In the genomic region with DNA sequence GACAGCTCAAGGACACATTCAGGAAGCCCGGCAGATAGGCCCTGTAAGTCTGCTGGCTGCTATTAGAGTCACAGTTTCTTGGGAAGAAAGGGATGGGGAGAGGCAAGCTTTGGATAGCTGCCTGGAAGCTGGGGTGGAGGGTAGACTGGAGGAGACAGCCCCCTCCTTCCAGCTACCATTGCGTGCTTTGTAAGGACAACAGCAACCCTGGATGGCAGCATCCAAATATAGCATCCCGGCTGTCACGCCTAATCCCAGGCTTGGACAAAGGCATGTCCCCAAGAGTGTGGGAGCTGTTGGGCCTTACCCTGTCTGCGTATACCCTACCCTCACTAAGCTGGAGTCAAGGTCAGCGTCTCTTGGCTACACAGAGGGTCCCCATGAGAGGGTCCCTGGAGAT, we compare ENCODE assay signal across 10 mouse cellular contexts. TPM values are rescaled to one million over a fixed set of nuclear protein-coding genes. Genes with fewer than 3 reads are reported as not detected.
DNase-seq lines count a peak whose midpoint lies in the region; ATAC-seq and TF ChIP-seq lines count a peak whose summit lies in the region.
"Had no signal": no experiment of that assay in that cellular context is flagged by ENCODE, and none has a peak within 500 bp of the region (broad histone marks: within the 10 kb centered on the region; RNA-seq: fewer than 3 reads in every experiment).

No protein-coding gene starts in this region.

- peak in 1 of 2 experiments; percentile 77 for DNase-seq in layer of hippocampus, adult 2 months (ENCODE audit: low spot score in 2 of 2)
- DNase-seq in layer of hippocampus, adult 9-10 months (ENCODE audit: low spot score), result no peak
- DNase-seq in cerebellum, postnatal 14 days, result peak; percentile 42 to 56
- DNase-seq in heart, adult 9 months (ENCODE audit: low spot score in 2 of 2), result peak; percentile 67
- DNase-seq in kidney, adult 9 months, result no peak
- no peak for DNase-seq in adrenal gland, adult (ENCODE audit: inconsistent age in 2 of 2, low spot score in 1 of 2)
- DNase-seq in adrenal gland, adult 8-10 months, result no peak
- DNase-seq: liver, embryonic 13.5 days had no signal

- TF ChIP-seq CTCF in layer of hippocampus, adult 2 months (conservative IDR thresholded peaks at IDR 0.05), result no peak

- H3K27ac ChIP-seq in layer of hippocampus, adult 2 months, result peak overlapping the region; percentile 98
- H3K27ac ChIP-seq in midbrain, embryonic 16.5 days (ENCODE audit: low read length), result peak overlapping the region; percentile 83
- H3K27ac ChIP-seq: liver, embryonic 13.5 days; stomach, embryonic 15.5 days had no signal

- no peaks in the 10 kb centered on the region for H3K27me3 ChIP-seq in midbrain, embryonic 16.5 days (ENCODE audit: control insufficient read depth, insufficient read depth, low read depth, low read length)
- H3K27me3 ChIP-seq: liver, embryonic 13.5 days; stomach, embryonic 15.5 days had no signal

- no peak overlapping the region for H3K4me3 ChIP-seq in layer of hippocampus, adult 2 months
- no peak overlapping the region for H3K4me3 ChIP-seq in midbrain, embryonic 16.5 days (ENCODE audit: low read depth, low read length)
- H3K4me3 ChIP-seq: liver, embryonic 13.5 days; stomach, embryonic 15.5 days had no signal

- no peaks in the 10 kb centered on the region for H3K36me3 ChIP-seq in midbrain, embryonic 16.5 days (ENCODE audit: control insufficient read depth, insufficient read depth, low read length)
- H3K36me3 ChIP-seq: liver, embryonic 13.5 days; stomach, embryonic 15.5 days had no signal

- no peak overlapping the region for H3K4me2 ChIP-seq in midbrain, embryonic 16.5 days (ENCODE audit: low read length)
- H3K4me2 ChIP-seq: liver, embryonic 13.5 days; stomach, embryonic 15.5 days had no signal

- WGBS in midbrain, embryonic 16.5 days, result 73% methylated on average over 6 of the region's 6 CpGs

- no peaks in the 10 kb centered on the region for H3K9me3 ChIP-seq in midbrain, embryonic 16.5 days (replicated peaks; ENCODE audit: control insufficient read depth, low read length, poor library complexity, severe bottlenecking)
- H3K9me3 ChIP-seq: liver, embryonic 13.5 days; stomach, embryonic 15.5 days had no signal

- peaks cover 4% of the 10 kb centered on the region; the same call in 1 of the 2 replicates for H3K4me1 ChIP-seq in midbrain, embryonic 16.5 days (ENCODE audit: control insufficient read depth, insufficient read depth, low read length)
- H3K4me1 ChIP-seq: liver, embryonic 13.5 days; stomach, embryonic 15.5 days had no signal

- 0 out of 2 replicates have a peak overlapping the region, but pooled peaks have one; percentile 10 for H3K9ac ChIP-seq in midbrain, embryonic 16.5 days (ENCODE audit: low read depth, low read length)
- H3K9ac ChIP-seq: liver, embryonic 13.5 days; stomach, embryonic 15.5 days had no signal

- ATAC-seq in midbrain, embryonic 16.5 days, result peak; percentile 73

RNA-seq across cellular contexts. Expression of gene Ramp1, which starts 29.7 kb away (rescaled TPM):
- 10 to 100 TPM; 57.2 to 61.5 TPM for total RNA-seq in layer of hippocampus, adult 2 months (2021)
- 6.7 and 14.0 TPM in 2 replicates for polyA plus RNA-seq in midbrain, embryonic 16.5 days (2015; fragmentation: Nextera tagmentation; extraction: Ambion mirVana)
- total RNA-seq in adrenal gland, adult 8-10 months (2022), result 10 to 100 TPM in 2 of 4 experiments, 1 to 10 TPM in 2; 7.6 to 11.6 (median 10.0) TPM

RNA-seq across cellular contexts. Expression of gene Ube2f, which starts 40.8 kb away (rescaled TPM):
- 10 to 100 TPM; 44.9 to 50.7 TPM for total RNA-seq in layer of hippocampus, adult 2 months (2021)
- polyA plus RNA-seq in midbrain, embryonic 16.5 days (2015; fragmentation: Nextera tagmentation; extraction: Ambion mirVana), result 57.0 and 59.6 TPM in 2 replicates
- total RNA-seq in adrenal gland, adult 8-10 months (2022), result 10 to 100 TPM; 57.7 to 87.7 (median 71.3) TPM

Comparison
In these comparisons a context has a peak if more than half of its experiments do, and no peak if none do; other contexts are left out.
1. DNase-seq: peak in cerebellum, postnatal 14 days (2 of 2) and heart, adult 9 months (2 of 2); none in layer of hippocampus, adult 9-10 months (single experiment), kidney, adult 9 months (single experiment), adrenal gland, adult (0 of 2) and adrenal gland, adult 8-10 months (single experiment).
2. RNA of gene Ramp1, which starts 29.7 kb away (total RNA-seq): 57.2 to 61.5 TPM in layer of hippocampus, adult 2 months; 7.6 to 11.6 TPM in adrenal gland, adult 8-10 months; every median in the first group is over 4 times any median in the second.